Mouse (Mus musculus) frontal cortex, postnatal 25 days (tissue): ENCODE results near the gene 5730480H06Rik.

Experiments
- DNase-seq, 2 experiments: peaks; one replicate each; pipeline ENCODE4 v3.0.0; 2022; ENCODE audit warnings: low spot score in 2 of 2

5730480H06Rik gene

DNA sequence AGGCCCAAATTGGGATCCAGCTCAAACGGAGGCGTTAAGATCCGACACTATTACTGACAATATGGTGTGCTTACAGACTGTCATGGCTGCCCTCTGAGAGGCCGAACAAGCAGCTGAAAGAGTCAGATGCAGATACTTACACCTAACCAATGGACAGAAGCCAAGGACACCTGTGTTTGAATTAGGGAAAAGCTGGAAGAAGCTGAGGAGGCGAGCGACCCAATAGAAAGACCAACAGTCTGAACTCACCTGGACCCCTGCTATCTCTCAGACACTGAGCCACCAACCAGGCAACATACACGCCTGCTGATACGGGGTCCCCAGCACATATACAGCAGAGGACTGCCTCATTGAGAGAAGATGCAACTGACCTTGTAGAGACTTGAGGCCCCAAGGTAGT lies at the start of gene 5730480H06Rik:
Gene 5730480H06Rik (plus strand): TSS at position 301 of the 400 bp plus-strand sequence.
- DNase-seq = no peak

- no peak for DNase-seq
Measured at GRCm38 (mm10) chr5:48301186-48301585, 26.6 kb upstream of the 5730480H06Rik start.

DNA sequence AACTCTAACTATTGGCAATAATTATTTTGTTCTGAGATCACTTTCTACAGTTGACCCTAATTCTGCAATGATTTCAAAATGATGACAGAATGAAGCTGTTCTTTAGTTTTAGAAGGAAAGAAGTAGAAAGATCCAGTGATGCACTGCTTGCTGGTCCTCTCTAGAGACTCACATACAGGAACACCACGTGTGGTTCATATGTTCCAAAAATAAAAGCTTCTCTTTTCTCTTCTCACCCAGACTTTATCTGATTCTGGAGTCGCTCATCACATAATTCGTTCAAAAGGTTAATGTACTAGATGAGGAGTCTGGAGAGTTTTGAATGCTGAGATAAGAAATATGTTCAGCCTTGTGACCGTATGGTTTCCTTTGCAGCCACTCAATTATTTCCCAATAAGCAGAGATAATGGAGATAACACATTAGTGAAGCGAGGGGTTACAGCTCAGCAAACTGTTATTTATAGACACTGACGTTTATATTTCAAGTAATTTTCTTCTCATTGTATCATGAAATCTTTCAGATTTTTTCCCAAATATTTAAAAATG lies 12.6 kb upstream of the 5730480H06Rik start:
- DNase-seq = no peak

DNA sequence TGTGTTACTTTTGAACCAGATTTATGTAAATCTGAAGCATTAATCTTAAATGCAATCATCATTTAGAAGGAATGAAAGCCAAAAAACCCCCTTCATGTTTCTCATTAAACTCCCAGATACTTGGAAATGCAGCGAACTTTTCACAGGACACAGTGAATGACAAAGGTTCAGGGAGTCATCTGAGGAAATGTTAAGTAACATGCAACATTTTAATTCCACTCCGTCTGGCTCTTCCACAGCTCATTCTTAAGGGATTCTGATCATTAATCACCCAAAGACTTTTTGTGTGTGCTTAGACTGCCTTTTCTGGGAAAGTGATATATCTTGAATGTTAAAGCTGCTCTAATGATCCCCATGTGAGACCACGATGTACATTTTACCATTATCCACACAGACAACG lies 7.2 kb upstream of the 5730480H06Rik start:
- no peak for DNase-seq

DNA sequence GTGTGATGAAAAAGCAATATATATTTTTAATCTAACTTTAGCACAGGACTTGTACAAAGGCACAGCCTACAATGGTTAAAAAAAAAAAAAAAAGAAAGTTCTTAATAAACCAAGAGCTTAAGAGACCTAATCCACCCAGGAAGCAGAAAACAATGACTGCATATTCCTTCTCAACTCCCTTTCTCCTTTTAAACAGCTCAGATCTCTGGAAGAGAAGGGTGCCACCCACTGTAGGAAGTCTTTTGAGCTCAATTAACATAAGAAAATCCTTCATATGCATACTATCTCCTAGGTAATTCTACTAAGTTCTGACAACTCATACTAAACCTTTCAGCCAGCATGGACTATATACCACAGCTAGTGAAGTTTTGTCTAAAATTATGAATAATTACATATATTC lies 1.5 kb upstream of the 5730480H06Rik start:
- no peak for DNase-seq

GRCm38 (mm10) chr5:48329751-48330150 lies 2.0 kb downstream of the 5730480H06Rik start:
- no peak for DNase-seq

DNA sequence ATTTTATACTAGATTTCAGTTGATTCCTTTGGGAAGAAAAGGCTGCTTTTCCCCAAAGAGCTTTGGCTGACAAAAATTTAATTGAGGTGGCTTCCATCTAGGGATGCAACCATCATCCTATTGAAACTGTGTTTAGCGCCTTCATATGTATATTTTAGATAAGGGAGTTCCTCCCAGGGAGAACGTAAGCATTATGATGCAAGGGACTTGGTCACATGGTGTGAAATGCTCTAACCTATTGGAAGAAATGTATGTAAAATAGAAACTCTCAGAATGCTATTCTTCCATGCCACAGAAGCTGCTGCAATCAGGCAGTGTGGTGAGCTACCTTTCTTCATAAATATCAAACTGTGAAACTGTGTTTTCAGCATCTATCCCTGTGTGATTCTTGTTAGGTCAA lies 3.1 kb downstream of the 5730480H06Rik start:
- no peak for DNase-seq

DNA sequence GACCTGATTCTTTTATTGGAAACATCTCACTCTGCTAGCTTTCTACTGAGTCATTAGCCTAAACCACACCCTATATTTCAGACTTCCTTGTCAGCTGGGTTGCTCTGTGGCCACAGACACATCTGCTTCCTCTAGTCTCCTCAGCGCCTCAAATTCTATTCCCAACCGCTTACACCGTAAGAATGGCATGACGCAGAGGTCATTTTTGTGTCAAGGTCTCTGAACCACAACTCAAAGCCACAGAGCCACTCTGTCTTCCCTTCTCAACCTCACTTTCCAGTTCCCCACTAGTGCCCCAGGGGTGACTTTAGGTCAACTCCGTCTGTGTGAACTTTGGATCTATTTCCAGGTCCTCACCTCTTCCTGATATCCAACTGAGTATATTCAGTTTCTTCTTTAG lies 3.7 kb downstream of the 5730480H06Rik start:
- no peak for DNase-seq

GRCm38 (mm10) chr5:48333407-48333806 lies 5.7 kb downstream of the 5730480H06Rik start:
- DNase-seq = no peak

DNA sequence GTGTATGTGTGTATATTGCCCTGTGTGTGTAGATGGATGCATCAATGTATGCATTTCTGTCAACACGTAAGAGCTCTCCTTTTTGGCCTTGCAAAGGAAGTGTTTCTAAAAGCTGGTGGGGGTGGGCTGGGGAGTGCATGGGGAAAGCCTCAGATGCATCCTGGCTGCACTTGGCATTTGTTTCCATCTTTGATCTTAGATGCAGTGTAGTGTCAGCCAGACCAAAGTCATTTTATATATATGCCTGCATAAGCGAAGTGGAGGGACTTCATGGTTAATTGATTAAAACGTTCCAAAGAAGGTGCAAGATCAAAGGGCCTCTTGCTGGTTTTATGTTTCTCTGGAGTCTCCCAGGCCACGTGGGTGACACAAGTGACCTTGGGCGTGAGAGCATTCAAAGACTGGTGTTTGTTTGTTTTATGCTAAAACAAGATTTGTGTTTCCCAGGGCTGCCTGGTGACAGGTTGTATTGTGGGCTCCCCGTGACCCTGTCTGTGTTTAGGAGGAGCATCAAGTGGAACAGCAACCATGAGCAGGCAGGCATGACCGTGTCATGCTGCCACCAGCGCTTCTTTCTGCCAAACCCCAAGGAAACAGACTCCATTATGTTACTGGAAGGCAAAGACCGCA lies 6.2 kb downstream of the 5730480H06Rik start:
- no peak for DNase-seq

DNA sequence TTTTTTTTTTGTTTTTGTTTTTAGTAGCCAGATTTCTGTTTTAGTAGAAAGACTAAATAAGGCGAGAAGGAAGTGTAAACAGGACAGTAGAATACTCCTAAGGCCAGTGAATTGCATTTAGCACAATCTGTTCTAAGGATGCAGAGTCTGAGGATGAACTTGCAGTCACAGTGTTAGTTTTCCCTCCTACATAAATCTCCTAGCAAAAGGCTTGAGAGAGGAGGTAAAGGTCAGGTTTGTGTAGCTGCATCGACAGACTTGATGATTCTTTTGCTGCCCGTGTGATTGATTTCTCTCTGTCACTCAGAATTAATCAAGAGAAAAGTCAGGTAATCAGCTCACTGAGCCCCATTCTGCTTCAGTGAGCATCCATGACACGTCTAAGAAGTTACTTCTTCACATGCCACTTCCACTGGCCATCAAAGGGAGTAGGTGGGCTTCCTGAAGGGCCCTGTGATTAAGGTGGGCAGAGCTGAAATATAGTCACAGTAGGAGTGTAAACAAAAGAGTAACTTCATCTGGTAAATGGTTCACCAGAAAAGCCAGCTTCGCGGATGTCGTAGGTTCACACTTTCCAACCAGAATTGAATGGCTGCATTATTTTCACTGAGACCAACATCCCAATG lies 13.2 kb downstream of the 5730480H06Rik start:
- no peak for DNase-seq

- no peak for DNase-seq
Measured at GRCm38 (mm10) chr5:48345095-48345982, 17.6 kb downstream of the 5730480H06Rik start.

DNA sequence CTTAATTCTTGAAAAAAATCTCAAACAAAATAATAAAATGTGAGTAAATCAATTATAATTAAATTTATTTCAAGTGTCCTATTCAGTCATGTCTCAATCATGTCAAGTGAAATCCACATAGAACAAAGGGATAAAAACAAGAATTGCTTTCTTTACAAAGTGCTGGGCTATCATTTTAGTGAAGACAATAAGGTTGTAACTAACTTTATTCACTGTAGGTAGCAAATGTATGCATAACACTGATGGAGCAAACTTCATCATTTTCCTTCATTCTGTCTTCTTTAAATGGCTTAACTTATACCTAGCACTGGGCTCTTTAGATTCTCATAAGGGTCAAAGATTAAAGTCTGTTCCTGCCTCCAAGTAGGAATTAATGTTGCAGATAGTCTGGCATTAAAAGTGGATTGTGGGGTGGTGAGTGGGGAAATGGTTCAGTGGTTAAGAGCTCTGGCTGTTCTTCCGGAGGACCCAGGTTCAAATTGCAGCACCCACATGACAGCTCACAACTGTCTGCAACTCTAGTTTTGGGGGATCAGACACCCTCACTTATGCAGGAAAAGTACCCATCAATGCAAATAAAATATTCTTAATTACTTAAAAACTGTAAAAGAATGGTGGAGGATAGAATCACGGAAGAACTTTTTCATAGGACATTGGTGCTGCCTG lies 18.4 kb downstream of the 5730480H06Rik start:
- no peak for DNase-seq

GRCm38 (mm10) chr5:48349309-48349708 lies 21.6 kb downstream of the 5730480H06Rik start:
- no peak for DNase-seq

DNA sequence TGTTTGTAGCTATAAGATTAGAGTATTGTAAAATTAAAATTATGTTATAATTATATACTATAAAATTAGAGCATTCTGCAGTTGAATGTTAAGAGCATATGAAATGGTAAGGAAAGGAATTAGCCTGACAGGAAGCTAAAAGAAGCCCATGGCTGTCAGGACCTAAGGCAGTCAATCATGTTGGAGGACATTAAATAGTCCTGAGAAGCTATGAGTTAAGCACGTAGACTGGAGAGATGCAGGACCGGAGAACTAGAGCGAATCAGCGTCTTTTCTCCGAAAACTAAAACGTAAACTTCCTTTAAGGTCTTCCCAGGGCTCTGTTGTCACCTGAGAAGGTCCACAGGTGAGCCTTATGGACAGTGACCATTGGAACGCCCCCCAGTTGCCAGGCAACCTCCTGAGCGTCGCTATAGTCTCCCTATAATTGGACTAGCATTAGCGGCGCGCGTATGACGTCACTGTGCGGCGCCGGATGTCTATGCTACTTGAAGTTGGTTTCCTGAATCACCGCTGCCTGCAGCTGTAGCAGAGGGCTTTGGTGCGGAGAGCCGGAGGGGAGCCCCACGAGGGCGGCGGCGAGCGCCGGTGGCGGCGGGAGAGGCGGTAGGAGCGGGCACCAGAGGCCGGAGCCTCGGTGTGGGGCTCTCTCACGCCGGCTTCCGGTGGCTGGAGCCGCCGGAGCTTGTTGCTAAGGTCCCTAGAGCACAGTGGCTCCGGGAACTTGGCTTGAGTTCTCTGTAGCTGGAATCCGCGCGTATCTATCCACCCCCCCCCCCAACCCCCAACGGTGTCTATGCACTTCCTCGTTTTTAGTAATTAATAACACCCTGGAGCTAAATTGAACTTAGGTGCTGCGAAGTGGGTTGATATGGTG lies 44.4 kb downstream of the 5730480H06Rik start:
- DNase-seq = peak; percentile 93 to 95

- DNase-seq = no peak
Measured at GRCm38 (mm10) chr5:48402497-48402896, 74.7 kb downstream of the 5730480H06Rik start.

- no peak for DNase-seq
Measured at GRCm38 (mm10) chr5:48408276-48408675, 80.5 kb downstream of the 5730480H06Rik start.

- no peak for DNase-seq
Measured at GRCm38 (mm10) chr5:48410348-48410747, 82.6 kb downstream of the 5730480H06Rik start.

DNA sequence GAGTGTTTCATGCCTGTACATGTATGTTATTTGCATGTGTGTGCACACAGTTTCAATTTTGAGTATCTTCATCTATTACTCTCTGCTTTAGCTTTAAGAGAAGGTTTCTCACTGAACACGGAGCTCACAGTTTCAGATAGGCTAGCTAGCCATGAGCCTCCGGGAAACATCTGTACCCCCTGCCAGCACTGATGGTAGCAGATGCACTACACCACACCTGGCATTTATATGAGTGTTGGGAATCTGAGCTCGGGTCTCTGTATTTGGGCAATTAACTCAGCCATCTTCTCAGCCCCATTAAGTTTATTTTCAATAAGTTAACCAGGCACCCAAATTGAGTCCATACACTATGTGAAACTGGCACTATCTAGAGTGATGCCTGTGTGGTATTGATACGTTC lies 83.7 kb downstream of the 5730480H06Rik start:
- DNase-seq = no peak

DNA sequence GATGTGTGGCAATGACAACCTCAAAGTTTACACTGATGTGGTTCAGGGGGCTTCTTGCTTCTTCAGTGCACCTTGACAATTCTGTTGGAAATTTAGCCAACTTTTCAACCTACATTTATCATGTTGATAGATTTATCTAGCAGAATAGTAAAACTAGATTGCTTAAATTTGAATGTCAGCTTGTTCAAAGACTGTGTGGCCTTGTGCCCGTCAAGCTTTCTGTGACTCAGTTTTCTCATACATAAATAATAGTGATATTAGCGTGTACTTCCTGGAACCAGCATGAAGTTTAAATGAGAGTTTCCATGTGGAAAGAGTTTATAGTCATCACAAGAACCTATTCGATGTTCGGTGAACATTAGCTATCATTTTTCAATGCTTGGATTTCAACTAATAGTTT lies 84.5 kb downstream of the 5730480H06Rik start:
- DNase-seq = no peak

DNA sequence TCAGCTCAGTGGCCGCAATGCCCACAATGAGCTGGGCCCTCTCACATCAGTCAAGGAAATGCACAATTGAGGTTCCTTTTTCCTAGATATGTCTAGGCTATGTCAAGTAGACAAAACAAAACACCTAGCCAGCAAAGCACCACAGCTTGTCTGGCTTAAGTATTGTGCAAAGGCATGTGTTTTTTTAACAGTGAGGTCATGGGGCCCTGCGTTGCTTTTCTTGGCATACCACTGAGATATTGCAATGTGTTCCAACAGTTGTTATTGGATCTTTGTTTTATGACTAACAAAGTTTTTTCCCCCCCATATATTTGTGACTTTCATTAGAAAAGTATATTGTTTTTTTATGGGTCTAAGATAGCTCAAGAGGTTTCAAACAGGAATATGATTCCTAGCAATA lies 92.0 kb downstream of the 5730480H06Rik start:
- no peak for DNase-seq
